Mouse (Mus musculus): ENCODE data around the gene Etfa. TPM values are rescaled to one million over a fixed set of nuclear protein-coding genes. Genes with fewer than 3 reads are reported as not detected.
A peak's percentile ranks its signal among the peaks of the same experiment; 100 is the strongest.

The Etfa gene
- polyA plus RNA-seq, 1 experiment from 2014 or later, result 98.3 TPM

- Histone ChIP-seq H3K4me2 (no peak overlapping the region), H3K27me3 (peaks cover 16% of the 10 kb centered on the region), H3K36me3 (no peaks in the 10 kb centered on the region), H3K4me1 (replicated peaks) (peaks cover 10% of the 10 kb centered on the region), H3K9me3 (no peaks in the 10 kb centered on the region), H3K27ac (replicated peaks) (no peak overlapping the region), H3K4me3 (no peak overlapping the region), H3K9ac (no peak overlapping the region)
- ATAC-seq (ENCODE audit: low FRiP score, low read depth), result no peak
- 84% methylated on average over 1 of the region's 1 CpGs for WGBS
Measured at GRCm38 (mm10) chr9:55509731-55510130, 2.3 kb downstream of the Etfa start.

DNA sequence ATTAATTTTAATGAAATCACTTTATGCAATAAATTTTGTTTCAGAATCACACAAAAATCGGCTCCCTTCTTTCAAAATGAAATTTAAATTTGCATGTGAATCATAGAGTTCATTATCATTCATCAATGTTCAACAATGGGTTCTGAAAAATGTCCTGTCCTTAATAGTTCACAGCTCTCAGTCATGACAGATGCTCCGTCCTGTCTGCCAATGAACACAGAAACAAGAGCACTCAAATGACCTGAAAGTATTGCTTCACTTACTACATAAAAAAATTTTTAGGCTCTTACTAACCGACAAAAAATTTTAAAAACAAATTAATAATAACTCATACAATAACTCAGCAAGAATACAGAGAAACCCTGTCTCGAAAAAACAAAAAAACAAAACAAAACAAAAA is 3.3 kb downstream of the Etfa start:
- peaks cover 10% of the 10 kb centered on the region for H3K4me1 ChIP-seq (replicated peaks)
- H3K27me3 ChIP-seq, result peaks cover 6% of the 10 kb centered on the region
- H3K4me2 ChIP-seq, result no peak overlapping the region
- no peaks in the 10 kb centered on the region for H3K36me3 ChIP-seq
- no peak overlapping the region for H3K27ac ChIP-seq (replicated peaks)
- no peak overlapping the region for H3K9ac ChIP-seq
- no peaks in the 10 kb centered on the region for H3K9me3 ChIP-seq
- 56% methylated on average over 4 of the region's 4 CpGs for WGBS
- ATAC-seq (ENCODE audit: low FRiP score, low read depth), result no peak
- no peak overlapping the region for H3K4me3 ChIP-seq

GRCm38 (mm10) chr9:55507922-55508321 is 4.1 kb downstream of the Etfa start:
- H3K4me2 ChIP-seq, result no peak overlapping the region
- 94% methylated on average over 3 of the region's 3 CpGs for WGBS

DNA sequence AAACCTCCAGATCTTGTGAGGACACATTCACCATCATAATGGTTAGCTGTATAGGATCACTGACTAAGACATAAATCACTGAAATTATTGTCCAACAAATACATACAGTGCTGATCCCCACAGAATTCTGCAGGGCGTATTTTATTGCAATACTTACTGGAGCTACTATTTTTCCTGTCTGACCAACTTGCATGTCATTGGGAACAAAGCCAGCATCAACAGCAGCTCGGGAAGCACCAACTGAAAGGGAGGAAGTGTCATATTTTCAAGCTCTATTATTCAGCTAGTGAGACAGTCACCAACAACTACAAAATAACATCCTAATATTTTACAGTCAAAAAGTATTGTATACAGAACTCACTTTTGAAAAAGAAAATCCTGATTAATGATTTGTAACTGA is 29.9 kb downstream of the Etfa start:
- no peak for ATAC-seq (ENCODE audit: low FRiP score, low read depth)
- Histone ChIP-seq H3K27me3 (no peaks in the 10 kb centered on the region), H3K27ac (replicated peaks) (no peak overlapping the region), H3K4me2 (no peak overlapping the region), H3K4me1 (replicated peaks) (no peaks in the 10 kb centered on the region), H3K9ac (no peak overlapping the region), H3K4me3 (no peak overlapping the region), H3K9me3 (no peaks in the 10 kb centered on the region), H3K36me3 (peaks cover 4% of the 10 kb centered on the region; the same call in 1 of the 2 replicates)
- WGBS, result 63% methylated on average over 2 of the region's 2 CpGs

More at GRCm38 (mm10) chr9:55507922-55508321, 4.1 kb downstream of the Etfa start:
- no peaks in the 10 kb centered on the region for H3K27me3 ChIP-seq
- no peak overlapping the region for H3K9ac ChIP-seq
- peaks cover 10% of the 10 kb centered on the region for H3K4me1 ChIP-seq (replicated peaks)
- H3K27ac ChIP-seq (replicated peaks), result no peak overlapping the region
- no peaks in the 10 kb centered on the region for H3K36me3 ChIP-seq
- no peak overlapping the region for H3K4me3 ChIP-seq
- no peak for ATAC-seq (ENCODE audit: low FRiP score, low read depth)
- no peaks in the 10 kb centered on the region for H3K9me3 ChIP-seq

GRCm38 (mm10) chr9:55478699-55479098 is 33.3 kb downstream of the Etfa start:
- H3K36me3 ChIP-seq, result no peaks in the 10 kb centered on the region
- no peaks in the 10 kb centered on the region for H3K27me3 ChIP-seq
- no peak overlapping the region for H3K9ac ChIP-seq
- ATAC-seq (ENCODE audit: low FRiP score, low read depth), result no peak
- no peak overlapping the region for H3K4me2 ChIP-seq
- H3K4me3 ChIP-seq, result no peak overlapping the region
- H3K27ac ChIP-seq (replicated peaks), result no peak overlapping the region
- H3K9me3 ChIP-seq, result no peaks in the 10 kb centered on the region
- no peaks in the 10 kb centered on the region for H3K4me1 ChIP-seq (replicated peaks)

DNA sequence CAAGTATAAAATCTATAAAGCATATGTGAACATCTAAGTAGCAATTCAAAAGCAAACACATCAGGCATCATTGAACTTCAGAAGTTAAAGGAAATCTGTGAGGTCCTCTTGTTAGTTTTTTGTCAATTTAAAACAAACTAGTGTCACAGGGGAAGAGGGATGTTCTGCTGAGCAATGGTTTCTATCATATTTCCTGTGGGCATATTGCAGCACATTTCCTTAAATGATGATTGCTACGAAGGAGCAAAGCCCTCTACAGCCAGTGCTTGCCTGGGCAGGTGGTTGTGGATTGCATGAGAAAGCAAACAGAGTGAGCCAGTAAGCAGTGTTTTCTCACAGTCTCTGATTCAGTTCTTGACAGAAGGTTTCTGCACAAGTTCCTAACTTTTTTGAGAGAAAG is 36.0 kb downstream of the Etfa start:
- WGBS, result 73% methylated on average over 1 of the region's 1 CpGs
- H3K4me3 ChIP-seq, result no peak overlapping the region

GRCm38 (mm10) chr9:55468397-55468796 is 43.6 kb downstream of the Etfa start:
- Histone ChIP-seq H3K36me3 (no peaks in the 10 kb centered on the region), H3K27ac (replicated peaks) (no peak overlapping the region), H3K4me3 (no peak overlapping the region), H3K9me3 (no peaks in the 10 kb centered on the region), H3K27me3 (no peaks in the 10 kb centered on the region), H3K4me1 (replicated peaks) (no peaks in the 10 kb centered on the region), H3K4me2 (no peak overlapping the region), H3K9ac (no peak overlapping the region)
- 55% methylated on average over 1 of the region's 1 CpGs for WGBS
- ATAC-seq (ENCODE audit: low FRiP score, low read depth), result no peak

More for the DNA sequence above, 36.0 kb downstream of the Etfa start:
- no peak for ATAC-seq (ENCODE audit: low FRiP score, low read depth)
- H3K4me1 ChIP-seq (replicated peaks), result no peaks in the 10 kb centered on the region
- H3K4me2 ChIP-seq, result no peak overlapping the region
- H3K36me3 ChIP-seq, result no peaks in the 10 kb centered on the region
- no peak overlapping the region for H3K27ac ChIP-seq (replicated peaks)
- H3K9ac ChIP-seq, result no peak overlapping the region
- H3K9me3 ChIP-seq, result no peaks in the 10 kb centered on the region
- no peaks in the 10 kb centered on the region for H3K27me3 ChIP-seq

GRCm38 (mm10) chr9:55453366-55453765 is 58.7 kb downstream of the Etfa start:
- Histone ChIP-seq H3K9ac (no peak overlapping the region), H3K4me3 (no peak overlapping the region), H3K27ac (replicated peaks) (no peak overlapping the region), H3K36me3 (no peaks in the 10 kb centered on the region), H3K9me3 (no peaks in the 10 kb centered on the region), H3K27me3 (no peaks in the 10 kb centered on the region), H3K4me2 (no peak overlapping the region), H3K4me1 (replicated peaks) (no peaks in the 10 kb centered on the region)
- 91% methylated on average over 5 of the region's 5 CpGs for WGBS
- ATAC-seq (ENCODE audit: low FRiP score, low read depth), result no peak

DNA sequence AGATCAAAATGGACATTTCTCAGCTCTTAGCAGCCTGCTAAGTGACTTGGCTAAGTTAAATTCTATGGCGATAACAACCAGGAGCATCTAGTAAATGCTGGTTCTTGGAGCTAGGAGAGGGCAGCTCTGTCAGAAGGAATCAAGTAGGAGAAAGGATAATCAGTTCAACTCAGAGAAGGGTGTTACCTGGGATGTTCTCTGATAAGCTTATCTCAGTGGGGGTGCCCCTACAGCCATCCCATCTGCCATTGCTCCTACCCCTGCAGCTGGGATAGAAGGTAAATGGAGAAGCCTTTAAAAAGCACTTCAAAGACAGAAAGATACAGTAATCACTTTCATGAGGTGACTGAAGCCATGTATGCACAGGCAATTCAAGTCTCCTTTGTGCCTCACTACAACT is 59.1 kb downstream of the Etfa start:
- Histone ChIP-seq H3K9me3 (no peaks in the 10 kb centered on the region), H3K9ac (no peak overlapping the region), H3K27me3 (no peaks in the 10 kb centered on the region), H3K27ac (replicated peaks) (no peak overlapping the region), H3K4me1 (replicated peaks) (no peaks in the 10 kb centered on the region), H3K4me3 (no peak overlapping the region), H3K36me3 (no peaks in the 10 kb centered on the region), H3K4me2 (no peak overlapping the region)
- WGBS, result 95% methylated on average over 1 of the region's 1 CpGs
- ATAC-seq (ENCODE audit: low FRiP score, low read depth), result no peak

- Histone ChIP-seq H3K27ac (replicated peaks) (no peak overlapping the region), H3K4me2 (no peak overlapping the region), H3K4me1 (replicated peaks) (no peaks in the 10 kb centered on the region), H3K9ac (no peak overlapping the region), H3K27me3 (no peaks in the 10 kb centered on the region), H3K4me3 (no peak overlapping the region), H3K36me3 (no peaks in the 10 kb centered on the region), H3K9me3 (no peaks in the 10 kb centered on the region)
- ATAC-seq (ENCODE audit: low FRiP score, low read depth), result no peak
- WGBS, result 96% methylated on average over 3 of the region's 3 CpGs
Measured at GRCm38 (mm10) chr9:55451426-55451825, 60.6 kb downstream of the Etfa start.

DNA sequence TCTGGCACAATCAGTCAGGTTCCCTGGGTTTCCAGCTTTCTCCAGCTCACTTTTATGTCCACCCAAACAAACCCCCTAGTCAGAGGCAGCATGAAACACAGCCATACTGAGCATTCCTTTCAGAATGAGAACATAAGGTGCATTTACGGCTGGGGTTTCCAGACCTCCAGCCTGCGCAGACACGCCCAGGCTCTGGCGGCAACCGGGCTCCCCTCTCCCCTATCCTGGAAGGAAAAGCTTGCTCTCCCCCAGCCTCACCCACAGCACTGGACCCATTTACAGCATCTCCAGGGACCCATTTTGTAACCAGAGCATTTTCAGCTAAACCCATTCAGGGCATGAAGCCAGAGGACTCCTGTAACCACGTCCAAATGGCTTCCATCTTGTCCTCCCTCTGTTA is 62.0 kb downstream of the Etfa start:
- no peaks in the 10 kb centered on the region for H3K9me3 ChIP-seq
- no peak overlapping the region for H3K4me3 ChIP-seq
- H3K4me2 ChIP-seq, result no peak overlapping the region
- H3K27ac ChIP-seq (replicated peaks), result no peak overlapping the region
- no peak for ATAC-seq (ENCODE audit: low FRiP score, low read depth)
- no peaks in the 10 kb centered on the region for H3K36me3 ChIP-seq
- no peaks in the 10 kb centered on the region for H3K27me3 ChIP-seq
- H3K9ac ChIP-seq, result no peak overlapping the region
- 90% methylated on average over 6 of the region's 6 CpGs for WGBS
- no peaks in the 10 kb centered on the region for H3K4me1 ChIP-seq (replicated peaks)

- H3K4me1 ChIP-seq (replicated peaks), result no peaks in the 10 kb centered on the region
- H3K9ac ChIP-seq, result no peak overlapping the region
- H3K27ac ChIP-seq (replicated peaks), result no peak overlapping the region
- H3K27me3 ChIP-seq, result no peaks in the 10 kb centered on the region
- no peak overlapping the region for H3K4me3 ChIP-seq
- WGBS, result 83% methylated on average over 1 of the region's 1 CpGs
- no peak for ATAC-seq (ENCODE audit: low FRiP score, low read depth)
- H3K4me2 ChIP-seq, result no peak overlapping the region
- H3K9me3 ChIP-seq, result no peaks in the 10 kb centered on the region
- H3K36me3 ChIP-seq, result no peaks in the 10 kb centered on the region
Measured at GRCm38 (mm10) chr9:55449108-55449507, 62.9 kb downstream of the Etfa start.

- peak; percentile 63; the same call in 1 of the 2 replicates for ATAC-seq (ENCODE audit: low FRiP score, low read depth)
- H3K36me3 ChIP-seq, result no peaks in the 10 kb centered on the region
- no peak overlapping the region for H3K4me2 ChIP-seq
- 67% methylated on average over 4 of the region's 4 CpGs for WGBS
- H3K9ac ChIP-seq, result no peak overlapping the region
- H3K27ac ChIP-seq (replicated peaks), result no peak overlapping the region
- H3K9me3 ChIP-seq, result no peaks in the 10 kb centered on the region
- no peaks in the 10 kb centered on the region for H3K27me3 ChIP-seq
- no peak overlapping the region for H3K4me3 ChIP-seq
- no peaks in the 10 kb centered on the region for H3K4me1 ChIP-seq (replicated peaks)
Measured at GRCm38 (mm10) chr9:55447509-55447908, 64.5 kb downstream of the Etfa start.

Measured in hindbrain, embryonic 15.5 days (tissue).